Mouse (Mus musculus): ENCODE data around the gene Limd1. TPM values are rescaled to one million over a fixed set of nuclear protein-coding genes. Genes with fewer than 3 reads are reported as not detected.

Gene Limd1
- polyA plus RNA-seq, 1 experiment from 2014 or later = 14.1 TPM

- DNase-seq (ENCODE audit: low spot score) (no peak), ATAC-seq (ENCODE audit: low FRiP score) (no peak)
- no peak overlapping the region for H3K4me3 ChIP-seq (replicated peaks; ENCODE audit: low read length)
- H3K27me3 ChIP-seq (ENCODE audit: control insufficient read depth, insufficient read depth, low read length) = no peaks in the 10 kb centered on the region
- no peak overlapping the region for H3K9ac ChIP-seq
- no peak overlapping the region for H3K27ac ChIP-seq
- no peaks in the 10 kb centered on the region for H3K4me1 ChIP-seq (replicated peaks; ENCODE audit: control insufficient read depth, insufficient read depth, low read length)
- WGBS = 71% methylated on average over 9 of the region's 9 CpGs
- peaks cover 25% of the 10 kb centered on the region for H3K36me3 ChIP-seq (replicated peaks; ENCODE audit: control insufficient read depth, insufficient read depth)
- H3K4me2 ChIP-seq (replicated peaks) = no peak overlapping the region
- no peaks in the 10 kb centered on the region for H3K9me3 ChIP-seq (ENCODE audit: control insufficient read depth, low read length)
Observed at GRCm38 (mm10) chr9:123456634-123457602, 21.6 kb upstream of the Limd1 start.

GRCm38 (mm10) chr9:123457603-123458002 is 20.9 kb upstream of the Limd1 start:
- Histone ChIP-seq H3K4me2 (replicated peaks) (no peak overlapping the region), H3K9me3 (ENCODE audit: control insufficient read depth, low read length) (no peaks in the 10 kb centered on the region), H3K36me3 (replicated peaks; ENCODE audit: control insufficient read depth, insufficient read depth) (peaks cover 22% of the 10 kb centered on the region), H3K27ac (no peak overlapping the region), H3K4me3 (replicated peaks; ENCODE audit: low read length) (no peak overlapping the region), H3K27me3 (ENCODE audit: control insufficient read depth, insufficient read depth, low read length) (no peaks in the 10 kb centered on the region), H3K4me1 (replicated peaks; ENCODE audit: control insufficient read depth, insufficient read depth, low read length) (no peaks in the 10 kb centered on the region), H3K9ac (no peak overlapping the region)
- DNase-seq (ENCODE audit: low spot score) = no peak
- no peak for ATAC-seq (ENCODE audit: low FRiP score)
- WGBS = 68% methylated on average over 2 of the region's 2 CpGs

DNA sequence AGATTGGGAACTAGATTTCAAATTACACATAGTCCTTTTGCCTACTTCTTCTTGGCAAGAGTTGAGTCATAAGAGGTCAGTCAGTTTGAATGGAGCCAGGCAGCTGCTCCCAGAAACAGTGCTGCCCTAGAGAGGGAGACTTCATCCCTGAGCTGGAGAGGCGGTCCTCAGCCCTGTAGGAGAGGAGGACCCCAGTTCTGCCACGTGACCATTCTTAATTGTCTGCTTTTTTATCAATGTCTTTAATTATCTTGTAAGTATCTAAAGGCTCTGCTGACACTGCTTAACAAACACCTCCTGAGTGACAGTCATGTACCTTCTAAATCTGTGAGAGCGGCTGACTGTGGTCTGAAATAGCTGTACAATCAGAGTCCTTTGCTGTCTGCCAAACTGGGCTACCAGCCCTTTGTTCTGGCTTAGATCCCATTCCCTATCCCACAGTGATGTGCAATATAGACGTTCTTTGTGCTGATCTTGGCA is 11.3 kb upstream of the Limd1 start:
- ATAC-seq (ENCODE audit: low FRiP score) = peak; percentile 59; the same call in 1 of the 2 replicates
- WGBS = 67% methylated on average over 4 of the region's 4 CpGs
- Histone ChIP-seq H3K27ac (0 out of 2 replicates have a peak overlapping the region, but pooled peaks have one; percentile 9), H3K9me3 (ENCODE audit: control insufficient read depth, low read length) (no peaks in the 10 kb centered on the region), H3K36me3 (replicated peaks; ENCODE audit: control insufficient read depth, insufficient read depth) (no peaks in the 10 kb centered on the region; the same call in 1 of the 2 replicates), H3K4me2 (replicated peaks) (no peak overlapping the region), H3K9ac (no peak overlapping the region), H3K4me1 (replicated peaks; ENCODE audit: control insufficient read depth, insufficient read depth, low read length) (no peaks in the 10 kb centered on the region), H3K27me3 (ENCODE audit: control insufficient read depth, insufficient read depth, low read length) (no peaks in the 10 kb centered on the region), H3K4me3 (replicated peaks; ENCODE audit: low read length) (no peak overlapping the region)
- DNase-seq (ENCODE audit: low spot score) = no peak

DNA sequence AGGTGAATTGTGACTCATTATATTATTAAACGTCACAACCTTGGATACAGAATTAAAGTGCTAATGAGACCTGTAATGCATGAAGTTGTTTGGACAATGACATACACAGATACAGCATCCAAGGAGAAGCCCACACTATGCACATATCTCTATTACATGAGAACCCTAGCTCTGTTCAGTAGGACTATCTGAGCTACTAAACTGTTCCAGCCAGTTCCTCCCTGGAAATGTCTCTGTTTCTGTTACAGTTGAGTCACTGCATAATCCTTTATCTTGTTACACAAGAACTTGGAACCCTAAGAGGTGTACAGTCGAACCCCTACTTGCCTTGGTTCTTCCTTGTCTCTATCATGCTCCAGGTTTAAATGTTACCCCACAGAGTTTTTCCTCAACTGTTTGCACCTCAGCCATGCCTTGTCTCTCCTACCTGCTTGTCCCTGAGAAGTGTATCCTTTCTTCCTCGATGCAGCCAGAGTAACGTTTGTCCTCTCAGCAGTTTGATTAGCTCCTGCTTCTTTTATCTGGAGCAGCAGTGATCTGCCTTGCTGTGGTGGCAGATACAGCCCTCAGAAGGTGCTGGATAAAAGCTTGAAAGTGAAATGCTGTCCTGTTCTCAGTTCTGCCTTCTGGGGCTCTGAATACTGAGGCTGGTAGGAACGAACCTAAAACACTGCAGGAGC is 10.0 kb upstream of the Limd1 start:
- ATAC-seq (ENCODE audit: low FRiP score) (no peak), DNase-seq (ENCODE audit: low spot score) (no peak)
- Histone ChIP-seq H3K27ac (no peak overlapping the region), H3K4me1 (replicated peaks; ENCODE audit: control insufficient read depth, insufficient read depth, low read length) (no peaks in the 10 kb centered on the region), H3K9ac (no peak overlapping the region), H3K27me3 (ENCODE audit: control insufficient read depth, insufficient read depth, low read length) (no peaks in the 10 kb centered on the region), H3K4me2 (replicated peaks) (no peak overlapping the region), H3K36me3 (replicated peaks; ENCODE audit: control insufficient read depth, insufficient read depth) (no peaks in the 10 kb centered on the region), H3K9me3 (ENCODE audit: control insufficient read depth, low read length) (no peaks in the 10 kb centered on the region), H3K4me3 (replicated peaks; ENCODE audit: low read length) (no peak overlapping the region)
- WGBS = 76% methylated on average over 5 of the region's 5 CpGs

- Histone ChIP-seq H3K9ac (no peak overlapping the region), H3K9me3 (ENCODE audit: control insufficient read depth, low read length) (no peaks in the 10 kb centered on the region), H3K4me1 (replicated peaks; ENCODE audit: control insufficient read depth, insufficient read depth, low read length) (no peaks in the 10 kb centered on the region), H3K4me3 (replicated peaks; ENCODE audit: low read length) (no peak overlapping the region), H3K27me3 (ENCODE audit: control insufficient read depth, insufficient read depth, low read length) (no peaks in the 10 kb centered on the region), H3K36me3 (replicated peaks; ENCODE audit: control insufficient read depth, insufficient read depth) (no peaks in the 10 kb centered on the region), H3K4me2 (replicated peaks) (no peak overlapping the region), H3K27ac (no peak overlapping the region)
- DNase-seq (ENCODE audit: low spot score) (no peak), ATAC-seq (ENCODE audit: low FRiP score) (no peak)
Observed at GRCm38 (mm10) chr9:123469087-123469486, 9.4 kb upstream of the Limd1 start.

DNA sequence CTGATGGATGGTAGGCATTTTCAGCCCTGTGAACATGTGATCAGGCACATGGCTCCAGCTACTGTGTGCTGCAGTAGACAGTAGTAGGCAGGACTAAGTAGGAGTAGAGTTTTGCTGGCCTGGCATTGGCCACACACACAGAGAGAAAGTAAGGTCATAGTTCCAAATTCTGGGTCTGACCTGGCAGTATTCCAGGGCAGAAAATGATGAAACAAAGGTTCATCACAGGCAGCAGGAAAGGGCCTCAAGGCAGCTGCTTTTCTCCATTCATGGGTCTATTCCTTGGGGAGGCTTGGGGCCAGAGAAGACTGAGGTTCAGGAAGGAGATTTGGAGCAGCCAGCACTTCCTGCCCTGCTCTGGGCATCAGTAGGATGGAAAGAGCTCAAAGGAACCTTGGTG is 5.1 kb upstream of the Limd1 start:
- H3K4me3 ChIP-seq (replicated peaks; ENCODE audit: low read length) = no peak overlapping the region
- ATAC-seq (ENCODE audit: low FRiP score) (no peak), DNase-seq (ENCODE audit: low spot score) (no peak)
- no peaks in the 10 kb centered on the region for H3K36me3 ChIP-seq (replicated peaks; ENCODE audit: control insufficient read depth, insufficient read depth)
- no peak overlapping the region for H3K4me2 ChIP-seq (replicated peaks)
- no peaks in the 10 kb centered on the region for H3K27me3 ChIP-seq (ENCODE audit: control insufficient read depth, insufficient read depth, low read length)
- H3K9me3 ChIP-seq (ENCODE audit: control insufficient read depth, low read length) = no peaks in the 10 kb centered on the region
- H3K4me1 ChIP-seq (replicated peaks; ENCODE audit: control insufficient read depth, insufficient read depth, low read length) = peaks cover 5% of the 10 kb centered on the region; the same call in 1 of the 2 replicates
- no peak overlapping the region for H3K9ac ChIP-seq
- H3K27ac ChIP-seq = no peak overlapping the region

DNA sequence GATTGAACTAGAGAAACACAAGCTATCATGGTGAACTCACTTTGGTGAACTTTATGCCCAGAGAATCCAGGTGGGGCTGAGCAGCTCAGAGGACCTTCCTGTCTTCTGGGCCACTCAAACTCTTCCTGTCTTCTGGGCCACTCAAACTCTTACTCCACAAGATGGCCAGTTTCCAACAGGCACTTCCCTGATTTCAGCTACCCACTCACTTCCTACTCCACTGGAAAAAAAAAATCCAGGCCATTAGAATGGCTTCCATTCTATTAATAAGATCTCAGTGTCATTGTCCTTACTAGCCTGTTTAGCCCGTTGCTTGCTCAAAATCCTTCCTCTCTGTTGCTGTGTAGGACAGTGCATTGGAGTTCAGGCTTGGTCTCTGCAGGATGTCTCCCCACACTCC is 2.9 kb upstream of the Limd1 start:
- Histone ChIP-seq H3K4me3 (replicated peaks; ENCODE audit: low read length) (no peak overlapping the region), H3K4me1 (replicated peaks; ENCODE audit: control insufficient read depth, insufficient read depth, low read length) (peaks cover 12% of the 10 kb centered on the region), H3K27me3 (ENCODE audit: control insufficient read depth, insufficient read depth, low read length) (no peaks in the 10 kb centered on the region), H3K36me3 (replicated peaks; ENCODE audit: control insufficient read depth, insufficient read depth) (no peaks in the 10 kb centered on the region), H3K9ac (no peak overlapping the region), H3K4me2 (replicated peaks) (no peak overlapping the region), H3K9me3 (ENCODE audit: control insufficient read depth, low read length) (no peaks in the 10 kb centered on the region), H3K27ac (no peak overlapping the region)
- ATAC-seq (ENCODE audit: low FRiP score) (no peak), DNase-seq (ENCODE audit: low spot score) (no peak)
- 84% methylated on average over 1 of the region's 1 CpGs for WGBS

DNA sequence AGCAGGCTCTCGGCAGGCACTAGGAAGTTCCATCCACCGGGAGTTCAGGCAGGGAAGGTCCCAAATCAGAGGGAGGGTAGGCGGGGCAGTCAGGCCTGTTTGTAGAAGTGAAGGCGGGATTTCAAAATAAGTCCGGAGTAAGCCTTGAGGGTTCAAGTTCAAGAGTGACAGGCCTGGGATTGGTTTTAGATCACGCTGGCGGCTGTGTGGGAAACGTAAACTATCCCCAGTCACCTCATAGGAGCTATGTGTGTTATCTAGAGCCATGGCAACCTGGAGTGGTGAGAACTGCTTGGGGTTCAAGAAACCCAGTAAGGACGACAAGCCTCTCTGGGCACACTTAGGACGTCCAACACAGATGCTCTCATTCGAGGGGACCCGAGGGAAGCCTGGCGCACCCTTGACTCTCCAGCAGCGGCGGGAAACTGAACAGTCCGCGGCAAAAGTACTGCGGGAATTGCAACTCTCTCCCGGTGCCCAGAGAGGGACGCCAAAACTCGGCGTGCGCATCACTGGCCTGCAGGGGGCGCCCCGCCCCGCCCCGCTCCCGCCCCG is 398 bp upstream of the Limd1 start:
- H3K9ac ChIP-seq = 0 out of 2 replicates have a peak overlapping the region, but pooled peaks have one; percentile 24
- WGBS = 1% methylated on average over 23 of the region's 29 CpGs

GRCm38 (mm10) chr9:123479196-123479669 is 727 bp downstream of the Limd1 start:
- H3K4me3 ChIP-seq (replicated peaks; ENCODE audit: low read length) = peak overlapping the region; percentile 55
- no peaks in the 10 kb centered on the region for H3K36me3 ChIP-seq (replicated peaks; ENCODE audit: control insufficient read depth, insufficient read depth)
- H3K4me2 ChIP-seq (replicated peaks) = peak overlapping the region; percentile 66
- H3K9ac ChIP-seq = peak overlapping the region; percentile 67
- 22% methylated on average over 17 of the region's 17 CpGs for WGBS
- H3K27me3 ChIP-seq (ENCODE audit: control insufficient read depth, insufficient read depth, low read length) = no peaks in the 10 kb centered on the region
- H3K9me3 ChIP-seq (ENCODE audit: control insufficient read depth, low read length) = no peaks in the 10 kb centered on the region
- DNase-seq (ENCODE audit: low spot score) = no peak
- H3K4me1 ChIP-seq (replicated peaks; ENCODE audit: control insufficient read depth, insufficient read depth, low read length) = peaks cover 17% of the 10 kb centered on the region
- ATAC-seq (ENCODE audit: low FRiP score) = peak; percentile 32
- H3K27ac ChIP-seq = no peak overlapping the region

More for the DNA sequence above, 398 bp upstream of the Limd1 start:
- Histone ChIP-seq H3K4me2 (replicated peaks) (peak overlapping the region; percentile 66), H3K4me1 (replicated peaks; ENCODE audit: control insufficient read depth, insufficient read depth, low read length) (peaks cover 12% of the 10 kb centered on the region), H3K36me3 (replicated peaks; ENCODE audit: control insufficient read depth, insufficient read depth) (no peaks in the 10 kb centered on the region), H3K9me3 (ENCODE audit: control insufficient read depth, low read length) (no peaks in the 10 kb centered on the region), H3K27ac (no peak overlapping the region), H3K27me3 (ENCODE audit: control insufficient read depth, insufficient read depth, low read length) (no peaks in the 10 kb centered on the region), H3K4me3 (replicated peaks; ENCODE audit: low read length) (peak overlapping the region; percentile 55)
- ATAC-seq (ENCODE audit: low FRiP score) = peak; percentile 69
- peak; percentile 67 for DNase-seq (ENCODE audit: low spot score)

Measured in hindbrain, embryonic 14.5 days (tissue).